Mouse (Mus musculus) heart, adult 2 months (tissue): ENCODE results near the gene Camta1. TPM values are rescaled to one million over a fixed set of nuclear protein-coding genes. Genes with fewer than 3 reads are reported as not detected.

Source experiments
- DNase-seq, 2 experiments: peaks; one replicate each; pipeline ENCODE4 v3.0.0; 2021
- H3K27ac ChIP-seq: fragments of 200-600 bp; 2 replicates; pipeline ENCODE4 v1.8.1; 2022
- H3K27me3 ChIP-seq: fragments of 200-500 bp; 2 replicates; pipeline ENCODE4 v1.6.1; 2012; ENCODE audit warnings: mild to moderate bottlenecking, low read length, inconsistent platforms, mixed read lengths; ENCODE audit not compliant: control insufficient read depth, insufficient read depth
- H3K36me3 ChIP-seq: fragments of 200-500 bp; 2 replicates; pipeline ENCODE4 v1.6.1; 2012; ENCODE audit warnings: low read length, inconsistent platforms; ENCODE audit not compliant: control insufficient read depth, insufficient read depth
- H3K4me1 ChIP-seq: fragments of 200-500 bp; 2 replicates; pipeline ENCODE4 v1.6.1; 2011; ENCODE audit warnings: low read length; ENCODE audit not compliant: control insufficient read depth, insufficient read depth
- H3K4me3 ChIP-seq: fragments of 200-600 bp; 2 replicates; pipeline ENCODE4 v1.8.1; 2022
- H3K79me2 ChIP-seq: fragments of 200-500 bp; replicated peaks from 2 replicates; pipeline ENCODE4 v1.6.1; 2012; ENCODE audit warnings: mild to moderate bottlenecking, inconsistent platforms, low read length, moderate library complexity, mixed read lengths; ENCODE audit not compliant: control insufficient read depth, insufficient read depth
- H3K9ac ChIP-seq: fragments of 200-500 bp; 2 replicates; pipeline ENCODE4 v1.6.1; 2012; ENCODE audit warnings: low read depth, mild to moderate bottlenecking, control low read depth, inconsistent platforms, low read length, mixed read lengths
- CTCF ChIP-seq: fragments of 200-600 bp; IDR thresholded peaks from 2 replicates; pipeline ENCODE4 v1.8.1; 2022; ENCODE audit warnings: antibody characterized with exemption, mild to moderate bottlenecking, moderate library complexity
- EP300 ChIP-seq: fragments of 200-500 bp; IDR thresholded peaks from 2 replicates; pipeline ENCODE4 v1.6.1; 2011; ENCODE audit warnings: low read depth, low read length, control low read depth; ENCODE audit not compliant: insufficient read depth
- POLR2A ChIP-seq: fragments of 200-500 bp; IDR thresholded peaks from 2 replicates; pipeline ENCODE4 v1.6.1; 2011; ENCODE audit warnings: mild to moderate bottlenecking, low read depth, low read length, control low read depth; ENCODE audit not compliant: insufficient read depth
- WGBS: fragments of 180-500 bp; shearing (Covaris S2); methylation state at CpG from one replicate; pipeline ENCODE4 v1.1.7; 2018; 5-methylcytosine and 5-hydroxymethylcytosine counted together
- intact Hi-C: fragments of 180-260 bp; cut with DNase I; formaldehyde crosslinking; loops from one replicate; pipeline ENCODE4 v1.15.1; 2025
- polyA plus RNA-seq: library from polyadenylated mRNA; depleted of rRNA; stranded (reverse); fragments of >200 nt; gene quantifications from 2 replicates; pipeline ENCODE4 v1.2.3, GENCODE M21; 2012
- total RNA-seq, 2 experiments: library from RNA; stranded (reverse); gene quantifications; 2 replicates each; pipeline ENCODE4 v1.2.3; 2021

The Camta1 gene
- total and polyA plus RNA-seq, 3 experiments: 39.4 to 234 (median 208) TPM

DNA sequence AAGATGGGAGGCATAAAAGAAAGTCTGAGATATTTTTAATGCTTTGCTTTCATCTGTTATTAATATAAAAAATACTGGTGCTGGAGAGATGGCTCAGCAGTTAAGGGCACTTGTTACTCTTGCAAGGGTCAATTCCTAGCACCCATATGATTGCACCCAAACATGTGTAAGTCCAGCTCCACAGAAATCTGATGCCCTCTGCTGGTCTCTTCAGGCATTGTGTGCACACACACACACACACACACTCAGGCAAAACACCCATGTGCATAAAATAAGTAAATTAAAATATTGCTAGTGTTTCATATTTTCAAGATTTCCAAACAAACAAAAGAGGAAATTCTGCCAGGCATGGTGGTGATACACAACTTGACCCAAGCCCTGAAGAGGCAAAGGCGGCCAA is 774.3 kb downstream of the Camta1 start:
- Histone ChIP-seq H3K79me2 (no peaks in the 10 kb centered on the region), H3K4me3 (no peak overlapping the region), H3K36me3 (no peaks in the 10 kb centered on the region; the same call in 1 of the 2 replicates), H3K4me1 (peaks cover 3% of the 10 kb centered on the region; the same call in 1 of the 2 replicates), H3K9ac (no peak overlapping the region), H3K27me3 (no peaks in the 10 kb centered on the region), H3K27ac (no peak overlapping the region)
- DNase-seq: no peak
- WGBS: 100% methylated on average over 1 of the region's 1 CpGs
- intact Hi-C loops: no loop called here
- TF ChIP-seq POLR2A (no peak), CTCF (peak; percentile 30), EP300 (no peak)

- WGBS: 53% methylated on average over 5 of the region's 5 CpGs
Measured at GRCm38 (mm10) chr4:151083027-151083426, 778.6 kb downstream of the Camta1 start.

DNA sequence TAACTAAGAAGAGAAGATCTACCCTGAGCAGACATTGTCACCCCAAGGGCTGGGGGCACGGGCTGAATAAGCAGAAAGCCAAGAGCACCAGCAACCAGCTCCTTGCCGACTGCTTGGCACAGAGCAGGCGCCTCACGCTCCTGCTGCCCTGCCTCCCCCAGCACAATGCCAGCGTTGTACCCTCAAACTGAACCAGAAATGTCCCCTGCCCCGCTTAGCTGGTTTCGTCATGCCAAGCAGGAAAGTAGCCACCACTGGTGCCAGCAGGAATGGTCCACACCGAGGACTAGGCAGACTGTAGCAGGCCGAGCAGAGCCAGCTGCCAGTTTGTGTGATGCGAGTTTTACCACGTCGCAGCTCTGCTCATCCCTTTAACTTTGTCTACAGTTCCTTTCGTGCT is 779.7 kb downstream of the Camta1 start:
- Histone ChIP-seq H3K4me1 (no peaks in the 10 kb centered on the region; the same call in 1 of the 2 replicates), H3K27me3 (no peaks in the 10 kb centered on the region), H3K4me3 (no peak overlapping the region), H3K36me3 (no peaks in the 10 kb centered on the region; the same call in 1 of the 2 replicates), H3K9ac (peak overlapping the region; percentile 3; the same call in 1 of the 2 replicates), H3K27ac (peak overlapping the region; percentile 84), H3K79me2 (no peaks in the 10 kb centered on the region)
- WGBS: 71% methylated on average over 13 of the region's 13 CpGs
- intact Hi-C loops: no loop called here
- TF ChIP-seq EP300: no peak
- TF ChIP-seq POLR2A: no peak
- TF ChIP-seq CTCF: no peak
- no peak for DNase-seq

More at GRCm38 (mm10) chr4:151083027-151083426, 778.6 kb downstream of the Camta1 start:
- no peaks in the 10 kb centered on the region for H3K27me3 ChIP-seq
- H3K36me3 ChIP-seq: no peaks in the 10 kb centered on the region; the same call in 1 of the 2 replicates
- TF ChIP-seq POLR2A (no peak), EP300 (peak; percentile 91)
- no peak overlapping the region for H3K4me3 ChIP-seq
- peak overlapping the region; percentile 84 for H3K27ac ChIP-seq
- DNase-seq: peak in 1 of 2 experiments; percentile 66
- intact Hi-C loops: no loop called here
- H3K9ac ChIP-seq: peak overlapping the region; percentile 30; the same call in 1 of the 2 replicates
- H3K4me1 ChIP-seq: no peaks in the 10 kb centered on the region; the same call in 1 of the 2 replicates
- no peaks in the 10 kb centered on the region for H3K79me2 ChIP-seq

GRCm38 (mm10) chr4:151081355-151081754 is 780.3 kb downstream of the Camta1 start:
- intact Hi-C loops: no loop called here
- 68% methylated on average over 2 of the region's 2 CpGs for WGBS
- H3K4me3 ChIP-seq: no peak overlapping the region
- H3K27me3 ChIP-seq: no peaks in the 10 kb centered on the region
- no peak for DNase-seq
- no peaks in the 10 kb centered on the region; the same call in 1 of the 2 replicates for H3K4me1 ChIP-seq
- H3K27ac ChIP-seq: peak overlapping the region; percentile 84; the same call in 1 of the 2 replicates
- no peak for TF ChIP-seq CTCF
- no peak for TF ChIP-seq POLR2A
- TF ChIP-seq EP300: no peak
- H3K36me3 ChIP-seq: no peaks in the 10 kb centered on the region; the same call in 1 of the 2 replicates
- H3K9ac ChIP-seq: no peak overlapping the region
- no peaks in the 10 kb centered on the region for H3K79me2 ChIP-seq

- Histone ChIP-seq H3K27me3 (no peaks in the 10 kb centered on the region), H3K27ac (no peak overlapping the region), H3K4me3 (no peak overlapping the region), H3K79me2 (no peaks in the 10 kb centered on the region), H3K9ac (no peak overlapping the region), H3K36me3 (no peaks in the 10 kb centered on the region), H3K4me1 (no peaks in the 10 kb centered on the region)
- TF ChIP-seq POLR2A: no peak
- intact Hi-C loops: no loop called here
- no peak for DNase-seq
- WGBS: 66% methylated on average over 15 of the region's 15 CpGs
Measured at GRCm38 (mm10) chr4:151074817-151075216, 786.9 kb downstream of the Camta1 start.

- Histone ChIP-seq H3K9ac (no peak overlapping the region), H3K4me3 (no peak overlapping the region), H3K36me3 (no peaks in the 10 kb centered on the region), H3K4me1 (no peaks in the 10 kb centered on the region), H3K27me3 (no peaks in the 10 kb centered on the region), H3K79me2 (no peaks in the 10 kb centered on the region), H3K27ac (no peak overlapping the region)
- peak; percentile 59 to 66 for DNase-seq
- intact Hi-C loops: loop anchor here (1.0 to 2.0 kb wide), 2 partner anchors 56 to 68 kb away; no protein-coding TSS in a partner anchor
- 42% methylated on average over 13 of the region's 13 CpGs for WGBS
- peak; percentile 74; the same call in 1 of the 2 replicates for TF ChIP-seq EP300
- TF ChIP-seq CTCF: peak; percentile 94
- TF ChIP-seq POLR2A: no peak
Measured at GRCm38 (mm10) chr4:151073108-151073744, 788.5 kb downstream of the Camta1 start.
